Mouse (Mus musculus): ENCODE results near the gene Socs2. TPM values are rescaled to one million over a fixed set of nuclear protein-coding genes. Genes with fewer than 3 reads are reported as not detected.

Gene Socs2
- polyA plus RNA-seq, 1 experiment = 2.5 TPM

GRCm38 (mm10) chr10:95439718-95440339 lies 22.8 kb upstream of the Socs2 start:
- Histone ChIP-seq H3K27ac (replicated peaks; ENCODE audit: low read depth, low read length) (no peak overlapping the region), H3K4me3 (ENCODE audit: insufficient read depth, low read depth, low read length) (no peak overlapping the region), H3K4me1 (ENCODE audit: control insufficient read depth, insufficient read depth, insufficient read length, low read length) (no peaks in the 10 kb centered on the region)

GRCm38 (mm10) chr10:95438941-95439340 lies 22.0 kb upstream of the Socs2 start:
- Histone ChIP-seq H3K27ac (replicated peaks; ENCODE audit: low read depth, low read length) (no peak overlapping the region), H3K4me1 (ENCODE audit: control insufficient read depth, insufficient read depth, insufficient read length, low read length) (no peaks in the 10 kb centered on the region), H3K4me3 (ENCODE audit: insufficient read depth, low read depth, low read length) (no peak overlapping the region)

GRCm38 (mm10) chr10:95430271-95430670 lies 13.3 kb upstream of the Socs2 start:
- H3K4me3 ChIP-seq (ENCODE audit: insufficient read depth, low read depth, low read length) = no peak overlapping the region
- no peak overlapping the region for H3K27ac ChIP-seq (replicated peaks; ENCODE audit: low read depth, low read length)
- no peaks in the 10 kb centered on the region for H3K4me1 ChIP-seq (ENCODE audit: control insufficient read depth, insufficient read depth, insufficient read length, low read length)

GRCm38 (mm10) chr10:95429111-95429510 lies 12.1 kb upstream of the Socs2 start:
- H3K27ac ChIP-seq (replicated peaks; ENCODE audit: low read depth, low read length) = no peak overlapping the region
- H3K4me1 ChIP-seq (ENCODE audit: control insufficient read depth, insufficient read depth, insufficient read length, low read length) = no peaks in the 10 kb centered on the region
- no peak overlapping the region for H3K4me3 ChIP-seq (ENCODE audit: insufficient read depth, low read depth, low read length)

- Histone ChIP-seq H3K27ac (replicated peaks; ENCODE audit: low read depth, low read length) (no peak overlapping the region), H3K4me1 (ENCODE audit: control insufficient read depth, insufficient read depth, insufficient read length, low read length) (no peaks in the 10 kb centered on the region), H3K4me3 (ENCODE audit: insufficient read depth, low read depth, low read length) (no peak overlapping the region)
Observed at GRCm38 (mm10) chr10:95426207-95427115, 9.5 kb upstream of the Socs2 start.

- Histone ChIP-seq H3K4me3 (ENCODE audit: insufficient read depth, low read depth, low read length) (no peak overlapping the region), H3K27ac (replicated peaks; ENCODE audit: low read depth, low read length) (no peak overlapping the region), H3K4me1 (ENCODE audit: control insufficient read depth, insufficient read depth, insufficient read length, low read length) (no peaks in the 10 kb centered on the region)
Observed at GRCm38 (mm10) chr10:95422681-95423080, 5.7 kb upstream of the Socs2 start.

- H3K4me1 ChIP-seq (ENCODE audit: control insufficient read depth, insufficient read depth, insufficient read length, low read length) = no peaks in the 10 kb centered on the region
- no peak overlapping the region for H3K4me3 ChIP-seq (ENCODE audit: insufficient read depth, low read depth, low read length)
- H3K27ac ChIP-seq (replicated peaks; ENCODE audit: low read depth, low read length) = no peak overlapping the region
Observed at GRCm38 (mm10) chr10:95420284-95420683, 3.3 kb upstream of the Socs2 start.

GRCm38 (mm10) chr10:95419726-95420125 lies 2.7 kb upstream of the Socs2 start:
- no peaks in the 10 kb centered on the region for H3K4me1 ChIP-seq (ENCODE audit: control insufficient read depth, insufficient read depth, insufficient read length, low read length)
- no peak overlapping the region for H3K4me3 ChIP-seq (ENCODE audit: insufficient read depth, low read depth, low read length)

GRCm38 (mm10) chr10:95418631-95419030 lies 1.7 kb upstream of the Socs2 start:
- Histone ChIP-seq H3K4me3 (ENCODE audit: insufficient read depth, low read depth, low read length) (no peak overlapping the region), H3K27ac (replicated peaks; ENCODE audit: low read depth, low read length) (no peak overlapping the region), H3K4me1 (ENCODE audit: control insufficient read depth, insufficient read depth, insufficient read length, low read length) (no peaks in the 10 kb centered on the region)

More at GRCm38 (mm10) chr10:95419726-95420125, 2.7 kb upstream of the Socs2 start:
- H3K27ac ChIP-seq (replicated peaks; ENCODE audit: low read depth, low read length) = no peak overlapping the region

- no peaks in the 10 kb centered on the region for H3K4me1 ChIP-seq (ENCODE audit: control insufficient read depth, insufficient read depth, insufficient read length, low read length)
- H3K4me3 ChIP-seq (ENCODE audit: insufficient read depth, low read depth, low read length) = peak overlapping the region; percentile 58
- no peak overlapping the region for H3K27ac ChIP-seq (replicated peaks; ENCODE audit: low read depth, low read length)
Observed at GRCm38 (mm10) chr10:95417496-95418236, 686 bp upstream of the Socs2 start.

- peak overlapping the region; percentile 76 for H3K27ac ChIP-seq (replicated peaks; ENCODE audit: low read depth, low read length)
- H3K4me1 ChIP-seq (ENCODE audit: control insufficient read depth, insufficient read depth, insufficient read length, low read length) = no peaks in the 10 kb centered on the region
- H3K4me3 ChIP-seq (ENCODE audit: insufficient read depth, low read depth, low read length) = peak overlapping the region; percentile 84
Observed at GRCm38 (mm10) chr10:95416361-95416684, 657 bp downstream of the Socs2 start.

- peak overlapping the region; percentile 84 for H3K4me3 ChIP-seq (ENCODE audit: insufficient read depth, low read depth, low read length)
- no peaks in the 10 kb centered on the region for H3K4me1 ChIP-seq (ENCODE audit: control insufficient read depth, insufficient read depth, insufficient read length, low read length)
- H3K27ac ChIP-seq (replicated peaks; ENCODE audit: low read depth, low read length) = peak overlapping the region; percentile 45
Observed at GRCm38 (mm10) chr10:95415533-95416360, 1.2 kb downstream of the Socs2 start.

GRCm38 (mm10) chr10:95415159-95415532 lies 1.8 kb downstream of the Socs2 start:
- Histone ChIP-seq H3K27ac (replicated peaks; ENCODE audit: low read depth, low read length) (peak overlapping the region; percentile 1; the same call in 1 of the 2 replicates), H3K4me1 (ENCODE audit: control insufficient read depth, insufficient read depth, insufficient read length, low read length) (no peaks in the 10 kb centered on the region)

GRCm38 (mm10) chr10:95414316-95415158 lies 2.4 kb downstream of the Socs2 start:
- peak overlapping the region; percentile 84 for H3K4me3 ChIP-seq (ENCODE audit: insufficient read depth, low read depth, low read length)
- no peaks in the 10 kb centered on the region for H3K4me1 ChIP-seq (ENCODE audit: control insufficient read depth, insufficient read depth, insufficient read length, low read length)
- 0 out of 2 replicates have a peak overlapping the region, but pooled peaks have one; percentile 1 for H3K27ac ChIP-seq (replicated peaks; ENCODE audit: low read depth, low read length)

More at GRCm38 (mm10) chr10:95415159-95415532, 1.8 kb downstream of the Socs2 start:
- H3K4me3 ChIP-seq (ENCODE audit: insufficient read depth, low read depth, low read length) = peak overlapping the region; percentile 84

Data from brown adipose tissue, adult 24 weeks (tissue).